24 mouse cellular contexts compared by ENCODE assay signal in the genomic region with DNA sequence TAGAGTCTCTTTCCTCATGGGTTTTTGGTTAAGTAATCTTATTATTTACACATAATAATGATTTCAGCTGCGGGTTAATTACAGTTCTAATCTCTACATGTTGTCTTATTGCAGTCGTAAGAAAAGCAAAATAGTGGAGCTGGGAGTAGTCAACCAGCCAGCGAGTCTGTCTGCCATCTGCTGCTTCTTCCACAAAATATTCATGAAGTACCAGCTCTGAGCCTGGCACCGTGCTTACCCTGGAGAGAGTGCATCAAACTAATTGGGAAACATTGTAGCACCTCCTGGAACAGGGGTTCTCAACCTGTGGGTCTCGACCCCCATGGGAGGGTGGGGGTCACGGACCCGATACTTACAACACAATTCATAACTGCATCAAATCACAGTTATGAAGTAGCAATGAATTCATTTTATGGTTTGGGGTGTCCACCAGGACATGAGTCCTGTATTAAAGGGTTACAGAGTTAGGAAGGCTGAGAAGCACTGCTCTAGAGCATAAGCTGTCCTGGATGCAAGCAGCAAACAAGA.
DNase-seq lines count a peak whose midpoint lies in the region; ATAC-seq and TF ChIP-seq lines count a peak whose summit lies in the region.
"Had no signal": no experiment of that assay in that cellular context is flagged by ENCODE, and none has a peak within 500 bp of the region (broad histone marks: within the 10 kb centered on the region; RNA-seq: fewer than 3 reads in every experiment).

No protein-coding gene starts in this region.

- H3K9me3 ChIP-seq in forebrain, embryonic 13.5 days (replicated peaks) = no peaks in the 10 kb centered on the region
- H3K9me3 ChIP-seq in forebrain, embryonic 11.5 days (ENCODE audit: control insufficient read depth, low read length) = no peaks in the 10 kb centered on the region
- no peaks in the 10 kb centered on the region for H3K9me3 ChIP-seq in midbrain, embryonic 14.5 days (ENCODE audit: control insufficient read depth, low read length)
- no peaks in the 10 kb centered on the region for H3K9me3 ChIP-seq in midbrain, embryonic 15.5 days
- H3K9me3 ChIP-seq in hindbrain, embryonic 16.5 days (ENCODE audit: control insufficient read depth, low read length) = no peaks in the 10 kb centered on the region
- 0 out of 2 replicates have a peak, but pooled peaks cover 2% of the 10 kb centered on the region for H3K9me3 ChIP-seq in liver, postnatal 0 days (ENCODE audit: low read length)
- H3K9me3 ChIP-seq: embryonic facial prominence, embryonic 12.5 days; heart, embryonic 10.5 days; hindbrain, embryonic 12.5 days; limb, embryonic 12.5 days; liver, embryonic 13.5 days; lung, embryonic 15.5 days; neural tube, embryonic 12.5 days had no signal

- no peak overlapping the region for H3K4me3 ChIP-seq in forebrain, embryonic 13.5 days
- H3K4me3 ChIP-seq in forebrain, embryonic 11.5 days (ENCODE audit: low read depth, low read length) = no peak overlapping the region
- H3K4me3 ChIP-seq in midbrain, embryonic 14.5 days (replicated peaks; ENCODE audit: low read depth, low read length) = no peak overlapping the region
- no peak overlapping the region for H3K4me3 ChIP-seq in midbrain, embryonic 15.5 days
- H3K4me3 ChIP-seq in hindbrain, embryonic 16.5 days (ENCODE audit: low read length) = no peak overlapping the region
- no peak overlapping the region for H3K4me3 ChIP-seq in liver, postnatal 0 days (ENCODE audit: low read depth, low read length)
- H3K4me3 ChIP-seq: embryonic facial prominence, embryonic 12.5 days; erythroblast, embryonic 14.5 days; heart, embryonic 10.5 days; hindbrain, embryonic 12.5 days; limb, embryonic 12.5 days; liver, embryonic 13.5 days; lung, embryonic 15.5 days; neural tube, embryonic 12.5 days had no signal

- TF ChIP-seq EP300 in liver, postnatal 0 days (IDR thresholded peaks at IDR 0.05; ENCODE audit: low read depth) = no peak

- ATAC-seq in forebrain, embryonic 13.5 days = peak; percentile 87; the same call in 1 of the 2 replicates
- ATAC-seq in forebrain, embryonic 11.5 days (replicated peaks; ENCODE audit: low FRiP score) = no peak
- ATAC-seq in midbrain, embryonic 14.5 days (ENCODE audit: low FRiP score, low TSS enrichment) = no peak
- ATAC-seq in midbrain, embryonic 15.5 days (replicated peaks) = no peak
- no peak for ATAC-seq in hindbrain, embryonic 16.5 days
- ATAC-seq in liver, postnatal 0 days = no peak
- ATAC-seq: inflammation-experienced regulatory T-cells, adult 6 months had no signal

- no peak for TF ChIP-seq CTCF in brain, embryonic 14.5 days (IDR thresholded peaks at IDR 0.05; ENCODE audit: borderline replicate concordance, extremely low read depth, insufficient read depth, insufficient read length)
- no peak for TF ChIP-seq CTCF in liver, postnatal 0 days (IDR thresholded peaks at IDR 0.05; ENCODE audit: low read depth)

- 82% methylated on average over 7 of the region's 7 CpGs for WGBS in forebrain, embryonic 13.5 days
- 91% methylated on average over 7 of the region's 7 CpGs for WGBS in forebrain, embryonic 11.5 days
- 68% methylated on average over 7 of the region's 7 CpGs for WGBS in midbrain, embryonic 14.5 days
- WGBS in midbrain, embryonic 15.5 days = 65% methylated on average over 7 of the region's 7 CpGs
- WGBS in hindbrain, embryonic 16.5 days = 69% methylated on average over 7 of the region's 7 CpGs
- WGBS in liver, postnatal 0 days (ENCODE audit: insufficient replicate concordance) = 81% methylated on average over 7 of the region's 7 CpGs

- H3K9ac ChIP-seq in forebrain, embryonic 13.5 days = no peak overlapping the region
- H3K9ac ChIP-seq in forebrain, embryonic 11.5 days (ENCODE audit: low read length) = no peak overlapping the region
- no peak overlapping the region for H3K9ac ChIP-seq in midbrain, embryonic 14.5 days (replicated peaks; ENCODE audit: low read length)
- H3K9ac ChIP-seq in midbrain, embryonic 15.5 days = no peak overlapping the region
- no peak overlapping the region for H3K9ac ChIP-seq in hindbrain, embryonic 16.5 days (ENCODE audit: low read depth, low read length)
- H3K9ac ChIP-seq in liver, postnatal 0 days (replicated peaks) = no peak overlapping the region
- H3K9ac ChIP-seq: embryonic facial prominence, embryonic 12.5 days; hindbrain, embryonic 12.5 days; limb, embryonic 12.5 days; liver, embryonic 13.5 days; lung, embryonic 15.5 days; neural tube, embryonic 12.5 days had no signal

- H3K4me2 ChIP-seq in forebrain, embryonic 13.5 days = no peak overlapping the region
- no peak overlapping the region for H3K4me2 ChIP-seq in forebrain, embryonic 11.5 days (ENCODE audit: low read depth, low read length, severe bottlenecking)
- H3K4me2 ChIP-seq in midbrain, embryonic 14.5 days (ENCODE audit: low read length) = no peak overlapping the region
- no peak overlapping the region for H3K4me2 ChIP-seq in midbrain, embryonic 15.5 days
- no peak overlapping the region for H3K4me2 ChIP-seq in hindbrain, embryonic 16.5 days (ENCODE audit: low read length)
- H3K4me2 ChIP-seq in liver, postnatal 0 days (ENCODE audit: low read depth, low read length) = no peak overlapping the region
- H3K4me2 ChIP-seq: embryonic facial prominence, embryonic 12.5 days; hindbrain, embryonic 12.5 days; limb, embryonic 12.5 days; liver, embryonic 13.5 days; lung, embryonic 15.5 days; neural tube, embryonic 12.5 days had no signal

- no peak for DNase-seq in forebrain, embryonic 11.5 days (ENCODE audit: low spot score)
- DNase-seq in midbrain, embryonic 14.5 days = peak; percentile 25
- peak; percentile 81 for DNase-seq in brain, embryonic 14.5 days (ENCODE audit: low read depth)
- DNase-seq in layer of hippocampus, adult 9-11 months = peak; percentile 47
- DNase-seq in liver, postnatal 0 days = no peak
- DNase-seq: adrenal gland, postnatal 14 days; cerebellum, adult 2 months; gastrocnemius, postnatal 36 days; heart, postnatal 10 days; kidney, adult 2 months; kidney, postnatal 14 days; liver, embryonic 13.5 days; lung, postnatal 4 days had no signal

- no peak overlapping the region for H3K27ac ChIP-seq in forebrain, embryonic 13.5 days
- H3K27ac ChIP-seq in forebrain, embryonic 11.5 days (ENCODE audit: low read depth, low read length) = no peak overlapping the region
- H3K27ac ChIP-seq in midbrain, embryonic 14.5 days (replicated peaks; ENCODE audit: low read depth, low read length) = no peak overlapping the region
- no peak overlapping the region for H3K27ac ChIP-seq in midbrain, embryonic 15.5 days
- H3K27ac ChIP-seq in hindbrain, embryonic 16.5 days (ENCODE audit: low read depth, low read length) = no peak overlapping the region
- H3K27ac ChIP-seq in liver, postnatal 0 days (ENCODE audit: low read depth) = no peak overlapping the region
- H3K27ac ChIP-seq: embryonic facial prominence, embryonic 12.5 days; heart, embryonic 10.5 days; hindbrain, embryonic 12.5 days; limb, embryonic 12.5 days; liver, embryonic 13.5 days; lung, embryonic 15.5 days; neural tube, embryonic 12.5 days had no signal

- H3K4me1 ChIP-seq in forebrain, embryonic 13.5 days = no peaks in the 10 kb centered on the region
- H3K4me1 ChIP-seq in forebrain, embryonic 11.5 days (replicated peaks; ENCODE audit: control insufficient read depth, insufficient read depth, low read length) = no peaks in the 10 kb centered on the region
- no peaks in the 10 kb centered on the region for H3K4me1 ChIP-seq in midbrain, embryonic 14.5 days (ENCODE audit: control insufficient read depth, insufficient read depth, low read length)
- no peaks in the 10 kb centered on the region for H3K4me1 ChIP-seq in midbrain, embryonic 15.5 days
- no peaks in the 10 kb centered on the region for H3K4me1 ChIP-seq in hindbrain, embryonic 16.5 days (ENCODE audit: control insufficient read depth, insufficient read depth, low read depth, low read length)
- peaks cover 4% of the 10 kb centered on the region; the same call in 1 of the 2 replicates for H3K4me1 ChIP-seq in liver, postnatal 0 days (ENCODE audit: insufficient read depth)
- H3K4me1 ChIP-seq: embryonic facial prominence, embryonic 12.5 days; heart, embryonic 10.5 days; hindbrain, embryonic 12.5 days; limb, embryonic 12.5 days; liver, embryonic 13.5 days; lung, embryonic 15.5 days; neural tube, embryonic 12.5 days had no signal

- no peaks in the 10 kb centered on the region for H3K27me3 ChIP-seq in forebrain, embryonic 13.5 days
- no peaks in the 10 kb centered on the region for H3K27me3 ChIP-seq in forebrain, embryonic 11.5 days (ENCODE audit: control insufficient read depth, insufficient read depth, low read length)
- no peaks in the 10 kb centered on the region for H3K27me3 ChIP-seq in midbrain, embryonic 14.5 days (ENCODE audit: control insufficient read depth, insufficient read depth, low read length)
- no peaks in the 10 kb centered on the region for H3K27me3 ChIP-seq in midbrain, embryonic 15.5 days (replicated peaks)
- no peaks in the 10 kb centered on the region for H3K27me3 ChIP-seq in hindbrain, embryonic 16.5 days (replicated peaks; ENCODE audit: control insufficient read depth, insufficient read depth, low read length)
- no peaks in the 10 kb centered on the region for H3K27me3 ChIP-seq in liver, postnatal 0 days (ENCODE audit: insufficient read depth, low read length)
- H3K27me3 ChIP-seq: embryonic facial prominence, embryonic 12.5 days; hindbrain, embryonic 12.5 days; limb, embryonic 12.5 days; liver, embryonic 13.5 days; lung, embryonic 15.5 days; neural tube, embryonic 12.5 days had no signal

- no peaks in the 10 kb centered on the region for H3K36me3 ChIP-seq in forebrain, embryonic 13.5 days (ENCODE audit: poor library complexity, severe bottlenecking)
- H3K36me3 ChIP-seq in forebrain, embryonic 11.5 days (ENCODE audit: control insufficient read depth, insufficient read depth, low read length) = no peaks in the 10 kb centered on the region
- no peaks in the 10 kb centered on the region for H3K36me3 ChIP-seq in midbrain, embryonic 14.5 days (ENCODE audit: control insufficient read depth, insufficient read depth, low read length)
- no peaks in the 10 kb centered on the region for H3K36me3 ChIP-seq in midbrain, embryonic 15.5 days (replicated peaks)
- H3K36me3 ChIP-seq in hindbrain, embryonic 16.5 days (ENCODE audit: control insufficient read depth, insufficient read depth, low read length) = no peaks in the 10 kb centered on the region
- no peaks in the 10 kb centered on the region for H3K36me3 ChIP-seq in liver, postnatal 0 days (replicated peaks; ENCODE audit: insufficient read depth, low read length)
- H3K36me3 ChIP-seq: embryonic facial prominence, embryonic 12.5 days; heart, embryonic 10.5 days; hindbrain, embryonic 12.5 days; limb, embryonic 12.5 days; liver, embryonic 13.5 days; lung, embryonic 15.5 days; neural tube, embryonic 12.5 days had no signal

- no peak for TF ChIP-seq POLR2A in brain, embryonic 14.5 days (IDR thresholded peaks at IDR 0.05; ENCODE audit: borderline replicate concordance, extremely low read depth, insufficient read depth, insufficient read length, poor library complexity, severe bottlenecking)

Comparison
In these comparisons a context has a peak if more than half of its experiments do, and no peak if none do; other contexts are left out.
1. DNase-seq: peak in midbrain, embryonic 14.5 days (single experiment), brain, embryonic 14.5 days (single experiment) and layer of hippocampus, adult 9-11 months (single experiment); none in forebrain, embryonic 11.5 days (single experiment) and liver, postnatal 0 days (single experiment).